9 mouse cellular contexts compared by ENCODE assay signal in the genomic region with DNA sequence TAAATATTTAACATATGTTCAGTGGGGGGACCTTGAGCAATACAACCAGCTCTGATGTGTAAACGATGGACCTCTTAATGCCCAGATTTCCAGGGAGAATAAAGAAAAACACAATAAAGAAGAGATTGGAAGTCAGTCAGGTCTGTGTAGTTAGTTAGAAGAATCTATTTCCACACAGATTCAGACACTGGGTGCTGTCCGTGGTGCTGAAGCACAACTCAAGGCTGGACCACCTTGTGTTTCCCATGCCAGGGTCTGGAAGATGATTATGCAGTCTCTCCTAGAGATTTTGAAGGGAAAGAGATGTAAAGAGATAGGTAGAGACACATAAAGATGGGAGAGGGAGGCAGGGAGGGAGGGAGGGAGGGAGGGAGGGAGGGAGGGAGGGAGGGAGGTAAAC.
A peak's percentile ranks its signal among the peaks of the same experiment; 100 is the strongest.
DNase-seq lines count a peak whose midpoint lies in the region; ATAC-seq and TF ChIP-seq lines count a peak whose summit lies in the region.
"Had no signal": no experiment of that assay in that cellular context is flagged by ENCODE, and none has a peak within 500 bp of the region (broad histone marks: within the 10 kb centered on the region; RNA-seq: fewer than 3 reads in every experiment).

No protein-coding gene starts in this region.

- 26% methylated on average over 2 of the region's 2 CpGs for WGBS in intestine, embryonic 14.5 days
- 21% methylated on average over 2 of the region's 2 CpGs for WGBS in intestine, embryonic 16.5 days
- WGBS in intestine, postnatal 0 days, result 23% methylated on average over 2 of the region's 2 CpGs

- no peak for TF ChIP-seq POLR2A in MEL (IDR thresholded peaks at IDR 0.05; ENCODE audit: control insufficient read depth in 1 of 2, insufficient read depth in 1 of 2, low read depth in 1 of 2, low read length in 2 of 2, poor library complexity in 1 of 2)

- TF ChIP-seq EP300 in MEL (IDR thresholded peaks at IDR 0.05; ENCODE audit: low read depth in 1 of 2, low read length in 2 of 2), result no peak

- no peaks in the 10 kb centered on the region for H3K79me2 ChIP-seq in MEL (ENCODE audit: control insufficient read depth, insufficient read depth, low read length, poor library complexity)

- TF ChIP-seq RAD21 in MEL (IDR thresholded peaks at IDR 0.05; ENCODE audit: low read depth, low read length), result no peak

- no peaks in the 10 kb centered on the region for H3K27me3 ChIP-seq in intestine, embryonic 14.5 days (replicated peaks; ENCODE audit: control insufficient read depth, insufficient read depth, low read length)
- no peaks in the 10 kb centered on the region for H3K27me3 ChIP-seq in intestine, embryonic 16.5 days (replicated peaks; ENCODE audit: control insufficient read depth, insufficient read depth, low read length)
- H3K27me3 ChIP-seq in MEL (ENCODE audit: control insufficient read depth in 1 of 2, insufficient read depth in 2 of 2, low read length in 2 of 2), result no peaks in the 10 kb centered on the region; a peak in 1 of 4 replicates
- H3K27me3 ChIP-seq in intestine, postnatal 0 days (replicated peaks; ENCODE audit: control insufficient read depth, insufficient read depth, low read length), result no peaks in the 10 kb centered on the region
- H3K27me3 ChIP-seq: neural tube, embryonic 12.5 days had no signal

- H3K4me3 ChIP-seq in intestine, embryonic 14.5 days (ENCODE audit: low read depth, low read length), result no peak overlapping the region
- no peak overlapping the region for H3K4me3 ChIP-seq in intestine, embryonic 16.5 days (ENCODE audit: low read length)
- H3K4me3 ChIP-seq in MEL (ENCODE audit: control insufficient read depth in 1 of 2, insufficient read depth in 1 of 2, low read depth in 2 of 2, low read length in 2 of 2), result no peak overlapping the region
- H3K4me3 ChIP-seq in intestine, postnatal 0 days (ENCODE audit: low read depth, low read length), result no peak overlapping the region
- H3K4me3 ChIP-seq: neural tube, embryonic 12.5 days had no signal

- H3K9ac ChIP-seq in intestine, embryonic 14.5 days (ENCODE audit: low read length), result no peak overlapping the region
- no peak overlapping the region for H3K9ac ChIP-seq in intestine, embryonic 16.5 days (ENCODE audit: low read depth, low read length)
- no peak overlapping the region for H3K9ac ChIP-seq in MEL (ENCODE audit: control insufficient read depth, low read depth, low read length, poor library complexity, severe bottlenecking)
- no peak overlapping the region for H3K9ac ChIP-seq in intestine, postnatal 0 days (ENCODE audit: low read depth, low read length)
- H3K9ac ChIP-seq: neural tube, embryonic 12.5 days had no signal

- no peak overlapping the region for H3K4me2 ChIP-seq in intestine, embryonic 14.5 days (ENCODE audit: low read length)
- no peak overlapping the region for H3K4me2 ChIP-seq in intestine, embryonic 16.5 days (ENCODE audit: low read depth, low read length)
- H3K4me2 ChIP-seq in intestine, postnatal 0 days (replicated peaks; ENCODE audit: low read depth), result no peak overlapping the region
- H3K4me2 ChIP-seq: neural tube, embryonic 12.5 days had no signal

- no peak overlapping the region for H3K27ac ChIP-seq in intestine, embryonic 14.5 days (ENCODE audit: low read depth)
- H3K27ac ChIP-seq in intestine, embryonic 16.5 days (ENCODE audit: low read length), result no peak overlapping the region
- H3K27ac ChIP-seq in MEL (ENCODE audit: control insufficient read depth, low read depth, low read length), result no peak overlapping the region
- H3K27ac ChIP-seq in intestine, postnatal 0 days (ENCODE audit: low read depth, low read length), result no peak overlapping the region
- H3K27ac ChIP-seq: neural tube, embryonic 12.5 days had no signal

- no peaks in the 10 kb centered on the region for H3K9me3 ChIP-seq in intestine, embryonic 14.5 days (ENCODE audit: control insufficient read depth, low read length)
- H3K9me3 ChIP-seq in intestine, embryonic 16.5 days (ENCODE audit: control insufficient read depth, low read length), result no peaks in the 10 kb centered on the region
- H3K9me3 ChIP-seq in MEL (replicated peaks; ENCODE audit: insufficient read depth, low read length), result no peaks in the 10 kb centered on the region
- H3K9me3 ChIP-seq in intestine, postnatal 0 days (ENCODE audit: control insufficient read depth), result no peaks in the 10 kb centered on the region
- H3K9me3 ChIP-seq: neural tube, embryonic 12.5 days had no signal

- no peaks in the 10 kb centered on the region for H3K36me3 ChIP-seq in intestine, embryonic 14.5 days (ENCODE audit: control insufficient read depth, insufficient read depth, low read length)
- no peaks in the 10 kb centered on the region for H3K36me3 ChIP-seq in intestine, embryonic 16.5 days (ENCODE audit: control insufficient read depth, insufficient read depth, low read length)
- H3K36me3 ChIP-seq in MEL (ENCODE audit: control insufficient read depth in 1 of 2, insufficient read depth in 2 of 2, low read length in 2 of 2), result no peaks in the 10 kb centered on the region
- H3K36me3 ChIP-seq in intestine, postnatal 0 days (ENCODE audit: control insufficient read depth, insufficient read depth), result no peaks in the 10 kb centered on the region
- H3K36me3 ChIP-seq: neural tube, embryonic 12.5 days had no signal

- ATAC-seq in intestine, embryonic 14.5 days (replicated peaks; ENCODE audit: low FRiP score, low TSS enrichment, low read depth), result no peak
- no peak for ATAC-seq in intestine, embryonic 16.5 days
- ATAC-seq in megakaryocyte, adult 5-6 weeks (ENCODE audit: poor library complexity, severe bottlenecking), result no peak
- ATAC-seq in megakaryocyte progenitor cell, adult 5-6 weeks (replicated peaks; ENCODE audit: poor library complexity), result no peak
- no peak for ATAC-seq in intestine, postnatal 0 days

- DNase-seq in intestine, embryonic 14.5 days (ENCODE audit: low spot score), result peak; percentile 89
- peak; percentile 50 for DNase-seq in MEL (ENCODE audit: low read depth, low spot score)
- peak; percentile 7 for DNase-seq in c-Kit-positive CD71-positive TER-119-negative erythroid progenitor cells, embryonic 14.5 days (ENCODE audit: low read depth)
- peak; percentile 63 for DNase-seq in lung, postnatal 10 days

- H3K4me1 ChIP-seq in intestine, embryonic 14.5 days (replicated peaks; ENCODE audit: control insufficient read depth, insufficient read depth, low read length), result no peaks in the 10 kb centered on the region
- H3K4me1 ChIP-seq in intestine, embryonic 16.5 days (ENCODE audit: control insufficient read depth, insufficient read depth, low read length), result no peaks in the 10 kb centered on the region
- H3K4me1 ChIP-seq in MEL (ENCODE audit: control insufficient read depth in 1 of 2, insufficient read depth in 2 of 2, low read length in 2 of 2), result no peaks in the 10 kb centered on the region
- H3K4me1 ChIP-seq in intestine, postnatal 0 days (replicated peaks; ENCODE audit: control insufficient read depth, insufficient read depth, low read length), result no peaks in the 10 kb centered on the region
- H3K4me1 ChIP-seq: neural tube, embryonic 12.5 days had no signal

- no peak for TF ChIP-seq CTCF in MEL (IDR thresholded peaks at IDR 0.05 in 2 of 3, conservative IDR thresholded peaks at IDR 0.05 in 1 of 3; ENCODE audit: control insufficient read depth in 1 of 3, insufficient read depth in 1 of 3, low read depth in 2 of 3, low read length in 3 of 3, poor library complexity in 1 of 3, severe bottlenecking in 1 of 3)
- TF ChIP-seq CTCF in intestine, postnatal 0 days (IDR thresholded peaks at IDR 0.05; ENCODE audit: low read depth), result no peak

TF ChIP-seq in MEL, 35 proteins besides CTCF, POLR2A, EP300 and RAD21:
- no peak for TF ChIP-seq MYC (IDR thresholded peaks at IDR 0.05; ENCODE audit: low read depth, low read length)
- no peak for TF ChIP-seq POLR2AphosphoS2 (IDR thresholded peaks at IDR 0.05; ENCODE audit: low read length)
- no peak for TF ChIP-seq UBTF (IDR thresholded peaks at IDR 0.05; ENCODE audit: borderline replicate concordance, insufficient read depth, low read depth, low read length)
- no peak for TF ChIP-seq MEF2A (IDR thresholded peaks at IDR 0.05; ENCODE audit: extremely low read depth, insufficient replicate concordance, low read depth, low read length, poor library complexity, severe bottlenecking)
- no peak for TF ChIP-seq TAL1 (IDR thresholded peaks at IDR 0.05; ENCODE audit: low read length)
- no peak for TF ChIP-seq SIN3A (IDR thresholded peaks at IDR 0.05; ENCODE audit: low read length)
- no peak for TF ChIP-seq TBP (IDR thresholded peaks at IDR 0.05; ENCODE audit: low read depth, low read length)
- TF ChIP-seq POLR2AphosphoS5 (IDR thresholded peaks at IDR 0.05; ENCODE audit: borderline replicate concordance, low read depth, low read length), result no peak
- TF ChIP-seq ELF1 (IDR thresholded peaks at IDR 0.05; ENCODE audit: low read depth, low read length), result no peak
- TF ChIP-seq RCOR1 (IDR thresholded peaks at IDR 0.05; ENCODE audit: low read depth, low read length), result no peak
- no peak for TF ChIP-seq ETS1 (IDR thresholded peaks at IDR 0.05; ENCODE audit: low read depth, low read length)
- TF ChIP-seq MAZ (IDR thresholded peaks at IDR 0.05; ENCODE audit: low read depth, low read length), result no peak
- TF ChIP-seq SMC3 (IDR thresholded peaks at IDR 0.05; ENCODE audit: low read depth, low read length), result no peak
- TF ChIP-seq MAFK (IDR thresholded peaks at IDR 0.05; ENCODE audit: borderline replicate concordance, low read depth, low read length), result no peak
- TF ChIP-seq HCFC1 (IDR thresholded peaks at IDR 0.05; ENCODE audit: low read depth, low read length), result no peak

Comparison
In these comparisons a context has a peak if more than half of its experiments do, and no peak if none do; other contexts are left out.
1. DNase-seq: peak in every context shown above with its lines; median percentile 89 in intestine, embryonic 14.5 days; 63 in lung, postnatal 10 days; 50 in MEL; 7 in c-Kit-positive CD71-positive TER-119-negative erythroid progenitor cells, embryonic 14.5 days.